Mouse (Mus musculus): ENCODE results near the gene Rsl1. TPM values are rescaled to one million over a fixed set of nuclear protein-coding genes. Genes with fewer than 3 reads are reported as not detected.
"Not testable (repeated sequence)": the region's sequence is repeated elsewhere in the genome, so short reads cannot be mapped to it uniquely, and the experiment has no call there.

The Rsl1 gene
- total RNA-seq (2021) (1 to 10 TPM; 5.6 to 6.0 TPM), polyA plus RNA-seq (2012; rRNA removed) (0.36 and 0.73 TPM in 2 replicates)
- long read RNA-seq: 0 reads

- peak; percentile 90 for DNase-seq
Measured at GRCm38 (mm10) chr13:67172991-67173722, at the start of gene Rsl1. Rsl1 (plus strand) TSS chr13:67173182.

- no peak for DNase-seq
Measured at GRCm38 (mm10) chr13:67124460-67124859, 48.5 kb upstream of the Rsl1 start.

GRCm38 (mm10) chr13:67127507-67127906 is 45.5 kb upstream of the Rsl1 start:
- DNase-seq: not testable (repeated sequence)

- DNase-seq: peak; percentile 88
Measured at GRCm38 (mm10) chr13:67128038-67128721, 44.8 kb upstream of the Rsl1 start.

GRCm38 (mm10) chr13:67166122-67166521 is 6.9 kb upstream of the Rsl1 start:
- not testable (repeated sequence) for DNase-seq

GRCm38 (mm10) chr13:67173723-67174055 is 707 bp downstream of the Rsl1 start:
- DNase-seq: peak; percentile 13

GRCm38 (mm10) chr13:67194340-67194894 is 21.4 kb downstream of the Rsl1 start, which contains the start of gene Zfp455:
Zfp455 (plus strand) TSS chr13:67194506.
- peak; percentile 75 for DNase-seq

- no peak for DNase-seq
Measured at GRCm38 (mm10) chr13:67201656-67202055, 28.7 kb downstream of the Rsl1 start.

GRCm38 (mm10) chr13:67214015-67214607 is 41.1 kb downstream of the Rsl1 start:
- DNase-seq: no peak

Other genes starting within 250 kb of the Rsl1 start
- gene Zfp712, start 112.0 kb upstream of the Rsl1 start, total RNA-seq (2021): 1 to 10 TPM; 2.0 to 2.2 TPM
- 0.02 and 0.04 TPM in 2 replicates for gene Zfp712, start 112.0 kb upstream of the Rsl1 start, polyA plus RNA-seq (2012; rRNA removed)
- gene Zfp708, start 75.2 kb upstream of the Rsl1 start, total RNA-seq (2021): under 1 TPM; 0.29 to 0.79 TPM
- gene Zfp708, start 75.2 kb upstream of the Rsl1 start, polyA plus RNA-seq (2012; rRNA removed): not detected in 2 replicates
- gene Gm28557, start 64.6 kb upstream of the Rsl1 start, total RNA-seq (2021): 1 to 10 TPM; 6.2 to 7.2 TPM
- gene Gm28557, start 64.6 kb upstream of the Rsl1 start, polyA plus RNA-seq (2012; rRNA removed): 0.67 and 0.73 TPM in 2 replicates
- gene Rslcan18, start 56.9 kb upstream of the Rsl1 start, total RNA-seq (2021): 1 to 10 TPM in 1 of 2 experiments, under 1 TPM in 1; 0.52 to 2.0 TPM
- gene Rslcan18, start 56.9 kb upstream of the Rsl1 start, polyA plus RNA-seq (2012; rRNA removed): 0.04 and 0.06 TPM in 2 replicates
- 1 to 10 TPM; 4.1 to 4.7 TPM for gene Zfp759, start 51.5 kb upstream of the Rsl1 start, total RNA-seq (2021)
- gene Zfp759, start 51.5 kb upstream of the Rsl1 start, polyA plus RNA-seq (2012; rRNA removed): 0.03 TPM in 1 of 2 replicates, not detected in the other
- 1 to 10 TPM; 1.9 to 2.4 TPM for gene Zfp455, start 21.3 kb downstream of the Rsl1 start, total RNA-seq (2021)
- gene Zfp455, start 21.3 kb downstream of the Rsl1 start, polyA plus RNA-seq (2012; rRNA removed): not detected in 2 replicates
- 1 to 10 TPM; 3.4 to 3.6 TPM for gene Zfp458, start 105.3 kb downstream of the Rsl1 start, total RNA-seq (2021)
- 0.09 and 0.13 TPM in 2 replicates for gene Zfp458, start 105.3 kb downstream of the Rsl1 start, polyA plus RNA-seq (2012; rRNA removed)
- gene Zfp457, start 133.3 kb downstream of the Rsl1 start, total RNA-seq (2021): 1 to 10 TPM; 3.3 to 4.6 TPM
- gene Zfp457, start 133.3 kb downstream of the Rsl1 start, polyA plus RNA-seq (2012; rRNA removed): 0.15 and 0.73 TPM in 2 replicates
- gene Zfp595, start 159.4 kb downstream of the Rsl1 start, total RNA-seq (2021): 1 to 10 TPM; 3.8 to 5.7 TPM
- 0.10 and 0.12 TPM in 2 replicates for gene Zfp595, start 159.4 kb downstream of the Rsl1 start, polyA plus RNA-seq (2012; rRNA removed)
- gene Gm28044, start 187.4 kb downstream of the Rsl1 start, total RNA-seq (2021): 1 to 10 TPM; 1.2 to 1.8 TPM
- not detected in 2 replicates for gene Gm28044, start 187.4 kb downstream of the Rsl1 start, polyA plus RNA-seq (2012; rRNA removed)
- 1 to 10 TPM; 2.6 to 2.8 TPM for gene Zfp953, start 187.4 kb downstream of the Rsl1 start, total RNA-seq (2021)
- 0.04 and 0.06 TPM in 2 replicates for gene Zfp953, start 187.4 kb downstream of the Rsl1 start, polyA plus RNA-seq (2012; rRNA removed)
- gene Gm28041, start 202.6 kb downstream of the Rsl1 start, total RNA-seq (2021): 1 to 10 TPM; 1.1 TPM
- gene Gm28041, start 202.6 kb downstream of the Rsl1 start, polyA plus RNA-seq (2012; rRNA removed): not detected in 2 replicates
- 1 to 10 TPM in 1 of 2 experiments, under 1 TPM in 1; 0.98 to 1.4 TPM for gene Zfp456, start 202.6 kb downstream of the Rsl1 start, total RNA-seq (2021)
- not detected in 2 replicates for gene Zfp456, start 202.6 kb downstream of the Rsl1 start, polyA plus RNA-seq (2012; rRNA removed)
- 1 to 10 TPM; 3.5 to 4.7 TPM for gene Zfp429, start 226.6 kb downstream of the Rsl1 start, total RNA-seq (2021)
- gene Zfp429, start 226.6 kb downstream of the Rsl1 start, polyA plus RNA-seq (2012; rRNA removed): 1.4 TPM in 1 of 2 replicates, not detected in the other
- 1 to 10 TPM in 1 of 2 experiments, under 1 TPM in 1; 0.29 to 3.9 TPM for gene Zfp459, start 248.2 kb downstream of the Rsl1 start, total RNA-seq (2021)
- gene Zfp459, start 248.2 kb downstream of the Rsl1 start, polyA plus RNA-seq (2012; rRNA removed): 0.02 TPM in 1 of 2 replicates, not detected in the other

All from adrenal gland, adult 2 months (tissue).